Mouse (Mus musculus): Measurements from ENCODE around the gene Cdc42bpg.

GRCm38 (mm10) chr19:6374571-6374970, 68.3 kb downstream of the Cdc42bpg start:
- TF ChIP-seq CTCF (conservative IDR thresholded peaks at IDR 0.05; ENCODE audit: low read length), result no peak
- no peak for TF ChIP-seq NANOG (IDR thresholded peaks at IDR 0.05; ENCODE audit: borderline replicate concordance, low read length)

Measured in E14TG2a.4 (cell line).